Mouse (Mus musculus) splenic B cell, adult 2 months (primary cell): ENCODE measurements around the gene Prkag2.
A peak's percentile ranks its signal among the peaks of the same experiment; 100 is the strongest.

Experiments
- DNase-seq: peaks from one replicate; pipeline ENCODE4 v3.0.0-alpha.2; 2011; ENCODE audit warnings: low read depth, low spot score
- H3K27me3 ChIP-seq: 2 replicates; pipeline ENCODE4 v1.6.1; 2012; ENCODE audit warnings: mild to moderate bottlenecking, low read length, moderate library complexity, mixed read lengths; ENCODE audit not compliant: control insufficient read depth, poor library complexity, insufficient read depth, severe bottlenecking
- H3K36me3 ChIP-seq: 2 replicates; pipeline ENCODE4 v1.6.1; 2012; ENCODE audit warnings: mild to moderate bottlenecking, low read length, moderate library complexity, mixed read lengths; ENCODE audit not compliant: control insufficient read depth, poor library complexity, insufficient read depth, severe bottlenecking

Gene Prkag2

DNA sequence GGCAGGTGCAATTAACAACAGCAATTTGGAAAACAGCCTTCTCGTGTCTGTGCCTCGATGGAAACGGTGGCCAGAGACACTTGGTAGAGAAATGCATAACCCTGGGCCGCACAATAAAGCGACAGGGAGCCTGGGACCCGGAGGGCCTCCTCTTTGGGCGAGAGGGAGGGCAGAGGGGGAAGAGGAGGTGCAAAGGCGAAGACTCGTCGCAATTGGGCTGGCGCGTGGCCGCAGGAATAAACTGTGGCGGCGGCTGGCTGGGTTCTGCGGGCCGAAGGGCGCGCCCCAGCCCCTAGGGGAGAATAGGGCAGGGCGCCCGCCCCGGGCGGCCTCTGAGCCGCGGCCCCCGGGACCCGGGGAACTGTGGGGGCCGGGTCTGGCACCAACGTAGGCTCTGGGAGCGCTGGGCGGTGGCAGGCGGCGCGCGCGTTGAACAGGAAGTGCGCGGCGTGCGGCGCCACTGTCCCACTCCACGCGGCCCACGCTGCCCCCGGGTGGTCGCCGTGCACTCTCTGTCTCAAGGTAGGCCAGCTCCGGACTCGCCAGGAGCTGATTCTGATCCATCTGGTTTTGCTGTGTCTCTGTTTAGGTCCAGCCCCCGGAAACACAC, at the start of gene Prkag2:
TSS of gene Prkag2 (minus strand) at position 127 of the 610 bp plus-strand sequence.
- DNase-seq = peak; percentile 36
- H3K27me3 ChIP-seq = no peaks in the 10 kb centered on the region
- H3K36me3 ChIP-seq = no peaks in the 10 kb centered on the region

DNA sequence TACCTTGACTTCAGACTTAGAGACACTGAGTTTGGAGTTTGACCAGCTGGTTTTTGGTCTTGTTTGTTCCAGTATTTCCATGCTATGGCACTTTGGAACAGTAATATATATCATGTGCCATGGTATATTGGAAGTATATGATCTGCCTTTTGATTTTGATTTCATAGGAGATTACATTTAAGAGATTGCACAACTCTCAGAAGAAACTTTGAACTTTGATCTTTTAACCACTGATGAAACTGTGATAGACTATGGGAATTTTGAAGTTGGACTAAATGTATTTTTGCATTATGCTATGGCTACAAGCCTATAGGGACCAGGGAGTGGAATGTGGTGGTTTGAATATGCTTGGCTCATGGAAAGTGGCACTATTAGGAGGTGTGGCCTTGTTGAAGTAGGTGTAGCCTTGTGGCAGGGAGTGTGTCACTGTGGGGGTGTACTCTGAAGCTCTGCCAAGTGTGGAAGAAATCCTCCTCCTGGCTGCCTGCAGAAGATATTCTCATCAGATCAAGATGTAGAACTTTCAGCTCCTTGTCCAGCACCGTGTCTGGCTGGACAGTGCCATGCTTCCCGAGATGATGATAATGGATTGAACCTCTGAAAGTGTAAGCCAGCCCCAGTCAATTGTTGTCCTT, 49.0 kb upstream of the Prkag2 start:
- no peaks in the 10 kb centered on the region for H3K27me3 ChIP-seq
- no peaks in the 10 kb centered on the region for H3K36me3 ChIP-seq
- DNase-seq = no peak

DNA sequence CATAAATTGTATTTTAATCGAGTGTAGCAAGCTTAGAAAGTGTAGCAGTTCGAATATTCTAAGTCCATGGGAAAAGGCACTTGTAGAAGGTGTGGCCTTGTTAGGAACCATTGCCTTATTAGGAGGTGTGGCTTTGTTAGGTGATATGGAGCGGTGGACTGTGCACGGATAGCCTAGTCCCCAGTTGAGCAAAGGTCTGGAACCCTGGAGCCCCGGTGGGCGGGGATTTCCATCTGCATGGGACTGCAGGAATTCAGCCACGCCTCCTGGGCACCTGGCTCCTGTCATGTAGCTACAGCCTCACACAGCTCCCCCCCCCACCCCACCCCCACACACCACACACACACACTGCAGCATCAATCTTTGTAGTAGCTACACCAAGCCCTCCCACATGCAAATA, 46.3 kb upstream of the Prkag2 start:
- no peaks in the 10 kb centered on the region for H3K27me3 ChIP-seq
- no peak for DNase-seq
- no peaks in the 10 kb centered on the region for H3K36me3 ChIP-seq

DNA sequence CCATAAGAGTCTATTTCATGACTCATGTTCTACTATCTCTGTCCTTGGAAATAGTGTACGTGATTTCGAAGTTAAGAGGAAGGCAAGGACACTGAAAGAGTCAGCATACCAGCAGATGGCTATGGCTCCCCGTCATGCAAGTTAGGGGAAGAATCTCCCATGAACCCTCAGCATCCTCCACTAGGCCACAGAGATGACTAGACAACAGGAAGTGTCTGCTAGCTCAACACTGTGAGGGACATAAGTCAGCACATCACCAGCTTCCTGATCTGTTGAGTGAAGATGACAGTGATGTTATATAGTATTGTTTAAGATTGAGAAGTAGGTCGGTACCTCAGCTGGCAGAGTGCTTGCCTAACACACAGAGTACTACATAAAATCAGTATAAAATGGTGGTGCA, 27.4 kb upstream of the Prkag2 start:
- H3K27me3 ChIP-seq = no peaks in the 10 kb centered on the region
- no peaks in the 10 kb centered on the region for H3K36me3 ChIP-seq
- DNase-seq = no peak

DNA sequence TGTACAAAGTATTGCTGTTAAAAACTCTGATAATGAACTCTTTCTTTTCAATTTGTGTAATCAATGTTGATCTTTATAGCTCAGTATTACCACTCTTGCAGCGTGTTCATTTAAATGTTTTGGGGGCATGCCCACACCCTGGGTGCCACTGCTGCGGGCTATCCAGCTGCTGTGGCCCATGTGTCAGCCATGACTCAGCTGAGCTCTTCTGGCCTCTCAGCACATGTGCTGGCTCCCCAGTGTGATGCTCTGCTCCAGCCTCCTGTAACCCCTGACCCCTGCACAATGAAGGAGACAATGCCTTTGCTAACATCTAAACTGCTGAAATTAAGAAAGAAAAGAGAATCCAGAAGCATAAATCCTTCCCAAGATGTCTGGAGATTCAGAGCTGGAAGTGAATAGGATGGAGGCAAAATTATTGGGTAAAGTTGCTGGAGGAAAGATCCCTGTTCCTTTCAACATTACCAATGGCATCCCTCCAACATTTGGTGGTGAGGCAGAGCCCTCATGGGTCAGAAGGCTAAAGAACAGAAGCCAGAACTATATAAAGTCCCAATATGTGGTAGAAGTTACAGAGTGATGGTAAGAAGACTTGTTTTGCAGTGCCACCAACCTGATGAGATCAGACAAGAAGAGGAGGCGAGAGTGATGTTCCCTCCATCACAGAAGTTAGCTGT, 25.6 kb upstream of the Prkag2 start:
- DNase-seq = no peak
- no peaks in the 10 kb centered on the region for H3K36me3 ChIP-seq

DNA sequence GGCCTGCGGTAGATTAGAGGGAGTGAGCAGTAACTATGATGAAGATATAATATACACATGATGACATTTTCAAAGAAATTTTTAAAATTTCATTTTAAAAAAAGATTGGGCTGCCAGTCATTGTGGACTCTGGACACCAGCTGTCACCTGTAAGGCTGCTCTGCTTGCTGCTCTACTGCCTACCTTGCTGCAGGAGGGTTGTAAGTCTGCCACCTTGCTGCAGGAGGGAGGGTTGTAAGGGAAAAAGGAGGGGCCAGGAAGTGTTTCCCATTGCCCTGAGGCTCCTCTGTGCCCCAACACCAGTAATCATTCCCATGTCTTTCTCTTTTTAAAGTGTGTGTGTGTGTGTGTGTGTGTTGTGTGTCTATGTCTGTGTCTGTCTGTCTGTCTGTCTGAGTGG, 22.1 kb upstream of the Prkag2 start:
- H3K27me3 ChIP-seq = no peaks in the 10 kb centered on the region
- no peaks in the 10 kb centered on the region for H3K36me3 ChIP-seq
- no peak for DNase-seq

More for the DNA sequence above, 25.6 kb upstream of the Prkag2 start:
- H3K27me3 ChIP-seq = no peaks in the 10 kb centered on the region

DNA sequence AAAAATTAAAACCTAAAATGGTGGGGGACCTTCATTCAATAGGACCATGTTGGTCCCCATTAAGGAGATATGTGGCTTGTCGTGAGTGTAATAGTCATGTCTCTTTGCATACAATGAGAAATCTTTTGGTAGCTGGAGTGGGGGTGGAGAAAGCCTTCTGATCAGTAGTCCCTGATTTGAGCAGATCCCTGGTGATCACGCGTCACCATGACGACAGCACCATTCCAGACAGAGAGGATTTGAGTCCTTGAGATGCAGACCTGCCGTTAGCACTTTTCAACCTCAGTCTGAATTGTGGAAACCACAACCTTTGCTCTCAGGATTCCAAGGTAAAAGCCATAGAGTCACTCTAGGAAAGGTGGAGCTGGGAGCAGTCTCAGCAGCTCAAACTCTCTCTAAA, 18.7 kb upstream of the Prkag2 start:
- DNase-seq = no peak
- no peaks in the 10 kb centered on the region for H3K27me3 ChIP-seq
- H3K36me3 ChIP-seq = no peaks in the 10 kb centered on the region

DNA sequence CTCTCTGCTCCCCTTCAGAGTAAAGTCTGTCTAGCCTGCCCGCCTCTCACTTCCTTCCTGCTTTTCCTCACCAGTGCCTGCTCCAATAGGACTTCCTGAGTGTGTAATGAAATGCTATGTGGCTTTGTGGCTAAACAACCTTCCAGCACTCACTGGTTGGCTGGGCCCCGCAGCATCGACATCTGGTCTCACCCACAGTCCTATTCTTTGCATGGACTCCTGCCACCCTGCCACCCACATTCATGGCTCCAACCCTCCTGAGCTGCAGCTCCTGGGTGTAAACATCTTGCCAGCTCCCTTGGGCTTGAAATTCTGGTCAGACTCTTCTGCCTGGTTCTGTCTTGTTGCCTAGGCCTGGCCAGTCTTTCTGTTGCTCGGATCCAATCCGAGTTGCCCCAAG, 15.6 kb upstream of the Prkag2 start:
- DNase-seq = no peak
- H3K27me3 ChIP-seq = no peaks in the 10 kb centered on the region

DNA sequence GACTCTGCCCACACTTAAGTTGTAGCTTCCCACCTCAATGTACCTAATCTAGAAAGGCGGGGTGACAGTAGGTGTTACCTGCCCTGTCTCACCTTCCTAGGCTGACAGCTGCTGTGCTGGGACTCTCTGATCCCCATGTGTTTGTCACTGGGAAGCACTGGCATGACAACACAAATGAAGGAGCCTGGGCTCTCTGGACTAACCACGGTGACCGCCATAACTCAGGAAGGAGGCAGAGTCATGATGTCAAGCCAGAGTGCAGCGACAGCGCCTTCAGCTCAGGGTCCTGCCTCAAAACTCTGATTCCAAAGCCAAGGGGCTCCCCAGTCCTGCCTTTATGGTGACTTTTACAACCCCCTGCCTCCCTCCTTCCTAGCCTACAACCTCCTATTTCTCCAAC, 14.8 kb upstream of the Prkag2 start:
- DNase-seq = no peak
- Histone ChIP-seq H3K27me3 (no peaks in the 10 kb centered on the region), H3K36me3 (no peaks in the 10 kb centered on the region)

More for the DNA sequence above, 15.6 kb upstream of the Prkag2 start:
- H3K36me3 ChIP-seq = no peaks in the 10 kb centered on the region

DNA sequence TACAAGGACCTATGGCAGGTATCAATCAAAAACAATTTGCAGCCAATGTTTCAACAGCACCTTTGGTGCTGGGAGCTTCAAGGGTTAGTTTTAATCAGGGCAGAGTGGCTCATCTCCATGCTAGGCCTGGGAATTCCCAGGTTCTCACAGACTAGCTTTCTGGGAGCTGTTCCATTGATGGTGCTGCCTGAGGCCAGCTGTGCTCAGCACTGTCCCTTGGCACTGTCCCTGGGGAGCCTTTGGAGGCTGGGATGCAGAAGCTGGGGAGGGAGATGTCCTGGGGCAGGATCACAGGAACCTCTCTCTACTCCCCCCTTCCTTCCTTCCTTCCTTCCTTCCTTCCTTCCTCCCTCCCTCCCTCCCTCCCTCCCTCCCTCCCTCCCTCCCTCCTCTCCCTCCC, 13.7 kb upstream of the Prkag2 start:
- DNase-seq = no peak
- no peaks in the 10 kb centered on the region for H3K36me3 ChIP-seq
- H3K27me3 ChIP-seq = no peaks in the 10 kb centered on the region

DNA sequence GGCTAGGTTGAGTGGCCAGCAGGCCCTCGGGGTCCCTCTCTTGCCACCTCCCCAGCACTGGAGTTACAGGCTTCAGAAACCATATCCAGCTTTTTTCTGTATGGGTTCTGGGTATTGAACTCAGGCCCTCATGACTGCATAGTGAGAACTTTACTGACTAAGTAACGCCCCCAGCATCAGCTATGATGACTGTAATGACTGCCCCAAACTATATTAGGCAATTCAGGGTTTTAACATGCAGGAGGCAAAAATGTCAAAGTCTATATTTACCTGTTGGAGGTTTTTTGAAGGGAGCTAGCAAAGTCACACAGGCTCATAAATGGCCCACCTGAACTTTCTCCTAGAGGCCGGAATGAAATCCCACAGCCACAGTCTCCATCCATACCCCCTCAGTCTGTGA, 9.9 kb upstream of the Prkag2 start:
- no peak for DNase-seq
- Histone ChIP-seq H3K27me3 (no peaks in the 10 kb centered on the region), H3K36me3 (no peaks in the 10 kb centered on the region)

DNA sequence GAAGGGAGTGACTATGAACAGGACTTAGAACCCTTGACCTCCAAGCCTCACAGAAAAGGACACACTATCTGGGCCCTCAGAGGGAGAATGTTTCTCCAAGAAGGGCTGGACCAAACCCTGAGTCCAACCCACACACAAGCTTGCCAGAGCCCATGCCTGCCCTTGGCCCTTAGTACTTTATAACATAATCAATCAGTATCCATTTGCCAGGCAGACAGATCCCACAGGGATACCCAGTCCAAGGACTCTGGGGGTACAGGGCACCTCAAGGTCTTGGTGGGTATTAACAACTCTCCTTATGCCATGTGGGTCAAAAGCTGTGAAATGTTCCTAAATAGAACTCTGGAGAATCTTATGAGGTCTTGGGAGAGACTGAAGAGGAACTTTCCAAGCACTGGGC, 5.3 kb upstream of the Prkag2 start:
- Histone ChIP-seq H3K27me3 (no peaks in the 10 kb centered on the region), H3K36me3 (no peaks in the 10 kb centered on the region)
- DNase-seq = no peak

DNA sequence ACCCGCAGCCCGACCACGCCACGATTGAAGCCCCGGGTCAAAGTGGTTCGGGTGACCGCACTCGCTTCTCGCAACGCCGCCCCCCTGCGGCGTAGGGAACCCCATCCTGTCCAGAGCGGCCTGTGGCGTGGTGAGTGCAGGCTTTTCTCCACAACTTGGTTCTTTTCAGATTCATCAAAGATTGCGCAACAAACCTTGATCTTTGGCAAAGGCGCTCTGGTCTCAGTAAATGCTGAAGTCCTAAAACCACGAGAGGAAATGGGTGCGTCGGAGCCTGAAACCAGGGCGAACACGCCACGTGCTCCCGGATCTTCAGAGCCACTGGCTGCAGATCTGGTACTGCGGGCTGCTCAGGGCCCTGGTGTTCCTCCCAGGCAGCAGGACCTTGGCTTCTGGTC, 683 bp upstream of the Prkag2 start:
- H3K27me3 ChIP-seq = no peaks in the 10 kb centered on the region
- DNase-seq = peak; percentile 54
- no peaks in the 10 kb centered on the region for H3K36me3 ChIP-seq

DNA sequence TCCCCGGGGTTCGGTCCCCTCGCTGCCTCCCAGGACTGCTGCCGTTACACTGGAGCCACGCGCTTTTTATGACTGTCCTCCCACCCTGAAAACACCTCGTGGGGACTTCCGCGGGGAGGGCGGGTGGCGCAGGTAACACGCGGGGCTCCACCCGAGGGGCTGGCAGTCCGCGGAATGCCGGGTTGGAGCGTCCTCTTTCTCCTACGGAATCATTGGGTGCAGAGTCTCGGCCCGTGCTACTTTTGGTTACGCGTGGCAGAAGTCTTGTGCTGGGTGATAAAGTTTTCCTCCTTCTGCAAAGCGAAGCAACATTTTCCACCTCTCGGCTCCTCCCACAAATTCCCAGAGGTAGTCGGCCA, 306 bp downstream of the Prkag2 start:
- Histone ChIP-seq H3K27me3 (no peaks in the 10 kb centered on the region), H3K36me3 (no peaks in the 10 kb centered on the region)
- no peak for DNase-seq

DNA sequence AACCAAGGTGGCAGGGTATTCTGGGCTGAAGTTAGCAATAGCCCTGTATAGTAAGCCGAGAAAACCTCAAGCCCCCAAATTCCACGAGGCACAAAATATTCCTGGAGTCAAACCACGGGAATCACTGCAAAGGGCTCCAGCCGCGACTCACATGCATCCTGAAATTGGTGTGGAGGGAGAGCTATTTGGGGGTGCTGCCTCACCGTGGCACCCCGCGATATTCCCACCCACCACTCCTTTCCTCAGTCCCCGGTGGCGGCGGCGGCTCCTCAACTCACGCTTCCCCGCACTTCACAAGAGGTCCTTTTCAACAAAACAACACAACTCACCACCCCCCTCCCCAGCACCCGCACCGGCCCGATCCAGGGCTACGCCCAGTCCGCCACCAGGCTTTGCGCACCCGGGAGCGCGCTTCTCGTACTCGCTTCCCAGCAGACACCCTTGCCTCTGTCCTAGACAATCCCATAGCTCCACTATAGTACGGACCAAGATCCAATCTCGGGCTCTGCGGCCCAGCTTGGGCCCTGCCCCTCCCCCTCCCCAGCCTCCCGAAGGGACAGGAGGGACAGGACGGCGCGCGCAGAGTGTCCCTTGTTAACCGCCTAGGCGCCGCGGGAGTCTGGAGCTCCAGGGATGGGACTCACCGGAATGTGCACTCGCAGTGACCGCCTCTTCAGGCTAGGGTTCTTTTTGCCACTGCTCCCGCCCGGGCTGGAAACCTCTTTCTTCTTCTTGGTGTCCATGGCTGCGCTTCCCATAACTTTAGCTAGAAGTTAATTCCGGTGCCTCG, 880 bp downstream of the Prkag2 start:
- no peak for DNase-seq
- no peaks in the 10 kb centered on the region for H3K36me3 ChIP-seq
- no peaks in the 10 kb centered on the region for H3K27me3 ChIP-seq
